Mouse (Mus musculus): ENCODE data around the gene Chd1l. TPM values are rescaled to one million over a fixed set of nuclear protein-coding genes. Genes with fewer than 3 reads are reported as not detected.

The Chd1l gene
- polyA plus RNA-seq, 1 experiment from 2014 or later, result 18.6 TPM

DNA sequence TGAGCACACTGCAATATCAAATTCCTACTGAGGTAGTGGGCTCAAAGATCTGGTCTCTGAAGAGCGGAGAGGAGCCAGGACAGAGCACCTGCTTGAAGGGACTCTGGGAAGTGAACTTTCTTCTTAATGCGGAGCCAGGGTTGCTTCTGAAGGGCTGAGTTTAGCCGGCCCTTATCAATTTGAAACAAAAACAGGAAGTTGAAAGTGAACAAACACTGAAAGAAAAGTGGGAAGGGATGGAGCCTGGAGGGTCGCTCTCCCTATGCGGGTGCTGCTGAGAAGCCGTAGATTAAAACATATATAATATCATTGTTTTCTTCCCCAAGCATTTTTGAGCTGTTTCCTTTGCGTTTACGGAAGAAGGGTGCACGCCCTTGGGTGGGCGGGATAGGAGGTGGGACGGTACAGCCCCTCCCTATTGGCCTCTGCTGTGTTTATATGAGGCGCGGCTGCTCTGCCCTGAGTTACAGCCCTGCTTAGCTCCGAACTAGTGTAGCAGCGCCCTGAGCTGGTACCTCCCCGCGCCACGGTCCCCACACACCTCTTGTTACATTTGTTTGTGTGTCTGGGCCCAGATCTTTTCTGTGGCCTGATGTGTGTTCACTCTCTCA is 18.5 kb upstream of the Chd1l start, which contains the start of gene Fmo5:
Gene Fmo5 (plus strand): TSS at position 414 of the 611 bp plus-strand sequence.
- peak; percentile 19 for DNase-seq (ENCODE audit: low spot score)
- no peak within 1 kb of the TSS for H3K27ac ChIP-seq (ENCODE audit: low read depth, low read length)
- H3K9ac ChIP-seq (ENCODE audit: low read length), result peak within 1 kb of the TSS; percentile 35
- ATAC-seq (ENCODE audit: insufficient read depth, low FRiP score, low TSS enrichment), result no peak
- peak within 1 kb of the TSS; percentile 53 for H3K4me2 ChIP-seq (ENCODE audit: low read depth)
- WGBS, result 6% methylated on average over 18 of the region's 18 CpGs
- no peaks in the 10 kb centered on the region for H3K36me3 ChIP-seq (ENCODE audit: control insufficient read depth, insufficient read depth, low read length)
- peak within 1 kb of the TSS; percentile 28 for H3K4me3 ChIP-seq (ENCODE audit: low read depth, low read length)
- no peaks in the 10 kb centered on the region for H3K27me3 ChIP-seq (ENCODE audit: control insufficient read depth, insufficient read depth, low read length)
- no peaks in the 10 kb centered on the region for H3K9me3 ChIP-seq (ENCODE audit: control insufficient read depth, low read length)
- H3K4me1 ChIP-seq (ENCODE audit: control insufficient read depth, insufficient read depth, low read length), result peaks cover 3% of the 10 kb centered on the region; the same call in 1 of the 2 replicates

DNA sequence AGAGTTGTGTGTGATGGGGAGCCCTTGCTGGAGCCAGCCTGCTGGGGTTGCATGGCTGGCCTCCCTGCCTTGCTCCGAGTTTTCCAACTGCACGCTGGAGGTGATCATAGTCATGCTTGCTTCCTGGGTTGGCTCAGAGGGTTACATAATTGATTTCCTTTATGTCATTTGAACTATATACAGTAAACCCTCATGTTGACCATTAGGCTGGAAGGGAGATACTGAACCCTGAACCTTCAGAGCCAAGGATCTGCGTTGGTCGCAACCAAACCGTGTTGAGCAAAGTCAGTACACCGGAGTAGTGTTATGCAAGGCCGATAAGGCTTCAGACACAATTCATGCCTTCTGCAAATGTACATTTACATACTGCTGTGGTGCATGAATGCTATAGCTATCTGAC is 17.9 kb upstream of the Chd1l start:
- no peak overlapping the region for H3K4me3 ChIP-seq (ENCODE audit: low read depth, low read length)
- H3K27me3 ChIP-seq (ENCODE audit: control insufficient read depth, insufficient read depth, low read length), result no peaks in the 10 kb centered on the region
- no peak for ATAC-seq (ENCODE audit: insufficient read depth, low FRiP score, low TSS enrichment)
- no peaks in the 10 kb centered on the region for H3K9me3 ChIP-seq (ENCODE audit: control insufficient read depth, low read length)
- no peak overlapping the region for H3K9ac ChIP-seq (ENCODE audit: low read length)
- no peak overlapping the region; the same call in 1 of the 2 replicates for H3K4me2 ChIP-seq (ENCODE audit: low read depth)
- 78% methylated on average over 7 of the region's 7 CpGs for WGBS
- DNase-seq (ENCODE audit: low spot score), result no peak
- no peaks in the 10 kb centered on the region for H3K36me3 ChIP-seq (ENCODE audit: control insufficient read depth, insufficient read depth, low read length)
- H3K4me1 ChIP-seq (ENCODE audit: control insufficient read depth, insufficient read depth, low read length), result peaks cover 3% of the 10 kb centered on the region; the same call in 1 of the 2 replicates
- H3K27ac ChIP-seq (ENCODE audit: low read depth, low read length), result no peak overlapping the region

DNA sequence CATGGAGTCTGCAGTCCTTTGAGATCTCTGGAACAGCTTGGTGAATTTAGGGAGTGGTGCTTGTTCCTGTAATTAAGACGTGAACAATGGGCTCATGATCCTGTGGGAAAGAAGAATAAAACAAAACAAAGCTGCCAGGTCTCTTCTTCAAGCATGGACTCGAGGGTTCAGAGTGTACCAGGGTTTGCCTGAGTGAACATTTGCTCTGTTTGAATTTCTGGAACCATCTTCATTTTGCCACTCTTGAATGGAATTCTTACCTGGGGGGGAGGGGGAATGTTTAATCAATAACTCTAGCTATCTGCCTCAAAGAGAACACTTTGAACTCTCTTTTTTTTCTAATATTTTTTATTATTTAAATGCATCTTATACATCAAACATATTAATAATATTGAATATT is 14.6 kb upstream of the Chd1l start:
- H3K4me1 ChIP-seq (ENCODE audit: control insufficient read depth, insufficient read depth, low read length), result peaks cover 3% of the 10 kb centered on the region; the same call in 1 of the 2 replicates
- H3K9ac ChIP-seq (ENCODE audit: low read length), result no peak overlapping the region
- H3K27ac ChIP-seq (ENCODE audit: low read depth, low read length), result no peak overlapping the region
- 50% methylated on average over 2 of the region's 2 CpGs for WGBS
- DNase-seq (ENCODE audit: low spot score) (no peak), ATAC-seq (ENCODE audit: insufficient read depth, low FRiP score, low TSS enrichment) (no peak)
- H3K27me3 ChIP-seq (ENCODE audit: control insufficient read depth, insufficient read depth, low read length), result no peaks in the 10 kb centered on the region
- H3K4me3 ChIP-seq (ENCODE audit: low read depth, low read length), result no peak overlapping the region
- no peak overlapping the region for H3K4me2 ChIP-seq (ENCODE audit: low read depth)
- H3K9me3 ChIP-seq (ENCODE audit: control insufficient read depth, low read length), result no peaks in the 10 kb centered on the region
- H3K36me3 ChIP-seq (ENCODE audit: control insufficient read depth, insufficient read depth, low read length), result no peaks in the 10 kb centered on the region

DNA sequence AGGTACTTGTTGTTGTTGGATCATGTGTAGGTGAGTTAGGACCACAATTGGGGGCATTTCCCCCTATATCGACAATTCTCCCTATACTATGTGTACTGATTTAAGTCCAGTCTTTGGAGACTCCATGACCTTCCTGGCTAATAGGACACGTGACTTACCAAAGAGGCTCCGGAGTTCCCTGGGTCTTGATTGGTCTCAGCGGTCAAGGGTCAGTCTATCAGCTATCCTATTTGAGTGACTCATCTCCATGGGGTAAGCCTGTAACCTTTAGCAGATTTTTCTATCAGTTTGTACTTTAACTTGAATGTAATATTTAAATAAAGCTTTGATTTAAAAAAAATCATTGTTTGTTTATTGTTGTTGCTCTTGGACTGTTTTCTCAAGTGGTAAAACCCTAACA is 10.7 kb upstream of the Chd1l start:
- ATAC-seq (ENCODE audit: insufficient read depth, low FRiP score, low TSS enrichment), result no peak
- no peaks in the 10 kb centered on the region for H3K27me3 ChIP-seq (ENCODE audit: control insufficient read depth, insufficient read depth, low read length)
- H3K36me3 ChIP-seq (ENCODE audit: control insufficient read depth, insufficient read depth, low read length), result no peaks in the 10 kb centered on the region
- DNase-seq (ENCODE audit: low spot score), result no peak
- H3K27ac ChIP-seq (ENCODE audit: low read depth, low read length), result no peak overlapping the region
- 93% methylated on average over 4 of the region's 4 CpGs for WGBS
- H3K4me3 ChIP-seq (ENCODE audit: low read depth, low read length), result no peak overlapping the region
- no peak overlapping the region for H3K9ac ChIP-seq (ENCODE audit: low read length)
- no peaks in the 10 kb centered on the region for H3K4me1 ChIP-seq (ENCODE audit: control insufficient read depth, insufficient read depth, low read length)
- H3K9me3 ChIP-seq (ENCODE audit: control insufficient read depth, low read length), result no peaks in the 10 kb centered on the region
- no peak overlapping the region for H3K4me2 ChIP-seq (ENCODE audit: low read depth)

DNA sequence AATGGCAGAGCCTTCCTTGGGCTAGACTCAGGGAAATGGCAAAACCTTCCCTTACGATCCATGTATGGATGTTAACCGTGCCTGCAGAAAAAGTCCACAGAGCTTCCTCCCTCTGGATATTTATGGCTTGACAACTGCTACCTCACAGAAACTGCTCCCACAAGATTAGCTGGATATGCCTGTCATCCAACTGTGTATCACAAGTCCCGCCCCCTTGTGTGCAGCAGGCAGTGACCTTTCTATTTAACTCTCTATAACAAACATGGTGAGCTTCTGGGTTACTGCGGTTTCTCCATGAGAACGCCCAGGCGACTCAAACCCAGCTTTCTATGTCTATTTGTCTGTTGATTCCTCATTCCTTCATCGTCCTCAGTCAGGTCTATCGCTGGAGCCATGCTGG is 7.9 kb upstream of the Chd1l start:
- Histone ChIP-seq H3K9ac (ENCODE audit: low read length) (no peak overlapping the region), H3K27me3 (ENCODE audit: control insufficient read depth, insufficient read depth, low read length) (no peaks in the 10 kb centered on the region), H3K4me2 (ENCODE audit: low read depth) (no peak overlapping the region), H3K9me3 (ENCODE audit: control insufficient read depth, low read length) (no peaks in the 10 kb centered on the region), H3K36me3 (ENCODE audit: control insufficient read depth, insufficient read depth, low read length) (no peaks in the 10 kb centered on the region), H3K4me1 (ENCODE audit: control insufficient read depth, insufficient read depth, low read length) (no peaks in the 10 kb centered on the region), H3K4me3 (ENCODE audit: low read depth, low read length) (no peak overlapping the region), H3K27ac (ENCODE audit: low read depth, low read length) (no peak overlapping the region)
- no peak for ATAC-seq (ENCODE audit: insufficient read depth, low FRiP score, low TSS enrichment)
- 87% methylated on average over 8 of the region's 8 CpGs for WGBS
- no peak for DNase-seq (ENCODE audit: low spot score)

DNA sequence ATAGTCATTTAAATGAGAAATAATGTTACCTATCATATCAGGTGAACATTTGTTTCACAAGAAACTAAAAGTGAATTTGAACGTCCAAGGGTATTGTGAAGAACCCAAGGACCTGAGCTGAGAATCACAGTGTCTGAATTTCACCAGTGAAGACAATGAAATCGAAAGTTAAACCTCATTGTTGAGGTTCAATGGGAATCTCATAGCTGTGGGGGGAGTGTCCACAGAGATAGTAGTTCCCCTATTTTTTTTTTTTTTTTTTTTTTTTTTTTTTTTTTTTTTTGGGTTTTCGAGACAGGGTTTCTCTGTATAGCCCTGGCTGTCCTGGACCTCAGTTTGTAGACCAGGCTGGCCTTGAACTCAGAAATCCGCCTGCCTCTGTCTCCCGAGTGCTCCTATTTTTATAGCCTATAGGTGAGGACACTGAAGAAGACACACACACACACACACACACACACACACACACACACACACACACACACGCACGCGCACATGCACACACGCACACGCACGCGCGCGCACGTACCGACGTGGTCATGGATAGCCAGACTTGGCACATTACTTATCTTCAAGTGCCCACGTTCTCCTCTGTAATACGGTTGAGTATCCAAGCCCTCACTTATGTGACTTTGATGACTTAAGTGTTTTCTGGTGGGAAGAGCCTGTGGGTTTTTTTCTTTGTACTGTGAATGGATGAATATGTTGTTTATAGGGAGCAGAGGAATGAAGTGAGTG is 7.3 kb upstream of the Chd1l start:
- 98% methylated on average over 18 of the region's 19 CpGs for WGBS

DNA sequence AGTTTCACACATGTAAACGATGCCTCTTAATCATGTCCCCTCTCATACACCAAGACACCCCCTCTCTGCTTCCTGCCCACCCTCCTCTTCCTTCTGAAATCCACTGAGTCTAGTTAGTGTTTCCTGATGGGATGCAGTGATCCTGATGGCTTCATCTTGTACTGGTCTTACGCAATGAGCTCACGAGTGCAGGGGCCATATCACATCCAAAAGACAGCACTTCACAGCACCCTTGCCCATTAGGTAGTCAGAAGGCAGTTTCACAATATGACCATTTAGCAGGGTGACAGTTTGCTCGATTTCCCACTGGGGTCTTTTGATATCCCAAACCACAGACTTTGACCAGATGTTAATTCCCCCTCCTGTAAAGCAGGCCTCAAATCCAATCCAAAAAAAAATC is 5.9 kb upstream of the Chd1l start:
- Histone ChIP-seq H3K4me1 (ENCODE audit: control insufficient read depth, insufficient read depth, low read length) (no peaks in the 10 kb centered on the region), H3K27me3 (ENCODE audit: control insufficient read depth, insufficient read depth, low read length) (no peaks in the 10 kb centered on the region), H3K27ac (ENCODE audit: low read depth, low read length) (no peak overlapping the region), H3K4me3 (ENCODE audit: low read depth, low read length) (no peak overlapping the region), H3K9me3 (ENCODE audit: control insufficient read depth, low read length) (no peaks in the 10 kb centered on the region), H3K4me2 (ENCODE audit: low read depth) (no peak overlapping the region), H3K9ac (ENCODE audit: low read length) (no peak overlapping the region), H3K36me3 (ENCODE audit: control insufficient read depth, insufficient read depth, low read length) (no peaks in the 10 kb centered on the region)
- ATAC-seq (ENCODE audit: insufficient read depth, low FRiP score, low TSS enrichment) (no peak), DNase-seq (ENCODE audit: low spot score) (no peak)
- WGBS, result 92% methylated on average over 4 of the region's 4 CpGs

More for the DNA sequence above, 7.3 kb upstream of the Chd1l start:
- no peak overlapping the region for H3K9ac ChIP-seq (ENCODE audit: low read length)
- H3K27ac ChIP-seq (ENCODE audit: low read depth, low read length), result no peak overlapping the region
- no peak overlapping the region for H3K4me3 ChIP-seq (ENCODE audit: low read depth, low read length)
- no peaks in the 10 kb centered on the region for H3K9me3 ChIP-seq (ENCODE audit: control insufficient read depth, low read length)
- H3K27me3 ChIP-seq (ENCODE audit: control insufficient read depth, insufficient read depth, low read length), result no peaks in the 10 kb centered on the region
- H3K36me3 ChIP-seq (ENCODE audit: control insufficient read depth, insufficient read depth, low read length), result no peaks in the 10 kb centered on the region
- DNase-seq (ENCODE audit: low spot score) (no peak), ATAC-seq (ENCODE audit: insufficient read depth, low FRiP score, low TSS enrichment) (no peak)
- H3K4me1 ChIP-seq (ENCODE audit: control insufficient read depth, insufficient read depth, low read length), result no peaks in the 10 kb centered on the region
- H3K4me2 ChIP-seq (ENCODE audit: low read depth), result no peak overlapping the region

DNA sequence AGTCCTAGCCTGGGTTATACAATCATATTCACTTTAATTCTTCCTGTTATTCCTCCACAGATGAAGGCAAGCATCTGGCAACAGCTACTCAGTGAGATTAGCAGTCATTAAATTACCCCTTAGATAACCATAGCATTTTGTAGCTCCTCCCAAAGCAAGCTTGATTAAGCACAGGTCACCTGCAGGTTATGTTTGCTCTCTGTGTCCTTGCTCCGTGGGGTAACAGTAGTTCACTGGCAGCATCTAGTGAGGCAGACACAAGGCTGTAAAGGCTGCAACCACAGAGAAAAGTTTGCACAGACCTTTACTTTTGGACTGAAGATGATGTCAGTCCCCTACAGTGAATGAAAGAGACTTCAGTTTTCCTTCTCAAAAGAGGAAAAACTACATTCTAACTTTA is 5.2 kb upstream of the Chd1l start:
- Histone ChIP-seq H3K4me2 (ENCODE audit: low read depth) (no peak overlapping the region), H3K4me3 (ENCODE audit: low read depth, low read length) (no peak overlapping the region), H3K9me3 (ENCODE audit: control insufficient read depth, low read length) (no peaks in the 10 kb centered on the region), H3K27ac (ENCODE audit: low read depth, low read length) (no peak overlapping the region), H3K36me3 (ENCODE audit: control insufficient read depth, insufficient read depth, low read length) (no peaks in the 10 kb centered on the region), H3K27me3 (ENCODE audit: control insufficient read depth, insufficient read depth, low read length) (no peaks in the 10 kb centered on the region), H3K4me1 (ENCODE audit: control insufficient read depth, insufficient read depth, low read length) (no peaks in the 10 kb centered on the region), H3K9ac (ENCODE audit: low read length) (no peak overlapping the region)
- WGBS, result 26% methylated on average over 1 of the region's 1 CpGs
- no peak for ATAC-seq (ENCODE audit: insufficient read depth, low FRiP score, low TSS enrichment)
- no peak for DNase-seq (ENCODE audit: low spot score)

DNA sequence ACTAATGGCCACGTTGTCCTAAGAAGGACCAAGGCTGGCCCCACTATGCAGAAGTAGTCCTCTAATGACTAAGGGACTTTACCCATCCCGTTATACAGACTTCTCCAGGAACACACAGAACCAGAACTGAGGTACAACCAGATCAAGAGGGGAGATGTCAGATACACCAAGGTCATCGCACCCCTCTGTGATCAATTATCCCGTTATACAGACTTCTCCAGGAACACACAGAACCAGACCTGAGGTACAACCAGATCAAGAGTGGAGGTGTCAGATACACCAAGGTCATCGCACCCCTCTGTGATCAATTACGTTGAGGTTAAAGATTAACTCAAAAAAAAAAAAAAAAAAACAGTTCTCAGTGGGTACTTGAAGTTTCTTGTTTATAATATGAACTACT is 1.0 kb upstream of the Chd1l start:
- Histone ChIP-seq H3K9ac (ENCODE audit: low read length) (no peak overlapping the region), H3K27me3 (ENCODE audit: control insufficient read depth, insufficient read depth, low read length) (no peaks in the 10 kb centered on the region), H3K9me3 (ENCODE audit: control insufficient read depth, low read length) (no peaks in the 10 kb centered on the region), H3K27ac (ENCODE audit: low read depth, low read length) (no peak overlapping the region), H3K4me1 (ENCODE audit: control insufficient read depth, insufficient read depth, low read length) (no peaks in the 10 kb centered on the region), H3K4me3 (ENCODE audit: low read depth, low read length) (no peak overlapping the region), H3K36me3 (ENCODE audit: control insufficient read depth, insufficient read depth, low read length) (no peaks in the 10 kb centered on the region), H3K4me2 (ENCODE audit: low read depth) (no peak overlapping the region)
- 91% methylated on average over 6 of the region's 6 CpGs for WGBS
- no peak for DNase-seq (ENCODE audit: low spot score)
- no peak for ATAC-seq (ENCODE audit: insufficient read depth, low FRiP score, low TSS enrichment)

Measured in neural tube, embryonic 11.5 days (tissue).